Comparison of ENCODE assay signal across 20 mouse cellular contexts in the genomic region with DNA sequence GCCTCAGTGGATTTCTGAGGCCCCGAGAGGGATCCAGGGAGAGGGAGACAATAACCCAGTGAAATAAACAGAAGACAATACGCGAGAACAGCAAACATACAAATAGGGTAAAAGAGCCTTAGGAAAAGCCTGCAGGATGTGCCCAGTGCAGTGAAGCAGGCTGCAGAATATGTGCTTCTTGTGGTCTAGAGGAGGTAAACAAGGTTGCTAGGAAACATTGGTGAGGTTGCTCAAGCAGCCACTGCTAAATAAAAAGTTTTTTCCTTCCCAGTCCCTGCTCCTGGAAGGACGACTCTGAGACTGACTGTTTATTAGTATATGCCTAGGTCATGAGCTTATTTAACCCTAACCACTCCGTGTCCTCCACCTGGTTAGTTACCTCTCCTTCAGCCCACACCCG.
A peak's percentile ranks its signal among the peaks of the same experiment; 100 is the strongest.
DNase-seq lines count a peak whose midpoint lies in the region; ATAC-seq lines count a peak whose summit lies in the region.
"Had no signal": no experiment of that assay in that cellular context is flagged by ENCODE, and none has a peak within 500 bp of the region (broad histone marks: within the 10 kb centered on the region; RNA-seq: fewer than 3 reads in every experiment).

No protein-coding gene starts in this region.

- no peak for ATAC-seq in hindbrain, embryonic 13.5 days (ENCODE audit: low FRiP score)
- ATAC-seq in hindbrain, embryonic 14.5 days (ENCODE audit: low FRiP score), result no peak
- ATAC-seq in midbrain, embryonic 11.5 days (ENCODE audit: low FRiP score), result no peak
- no peak for ATAC-seq in midbrain, embryonic 14.5 days (ENCODE audit: low FRiP score, low TSS enrichment)
- no peak for ATAC-seq in neural tube, embryonic 14.5 days (ENCODE audit: low read depth)
- ATAC-seq: intestine, postnatal 0 days had no signal

- H3K27ac ChIP-seq in hindbrain, embryonic 13.5 days, result 0 out of 2 replicates have a peak overlapping the region, but pooled peaks have one; percentile 13
- H3K27ac ChIP-seq in hindbrain, embryonic 14.5 days, result no peak overlapping the region
- H3K27ac ChIP-seq in midbrain, embryonic 11.5 days (ENCODE audit: low read depth, low read length), result no peak overlapping the region
- H3K27ac ChIP-seq in midbrain, embryonic 14.5 days (replicated peaks; ENCODE audit: low read depth, low read length), result no peak overlapping the region
- 0 out of 2 replicates have a peak overlapping the region, but pooled peaks have one; percentile 34 for H3K27ac ChIP-seq in neural tube, embryonic 14.5 days (ENCODE audit: low read depth, low read length)
- H3K27ac ChIP-seq: embryonic facial prominence, embryonic 15.5 days; kidney, embryonic 15.5 days; limb, embryonic 15.5 days; liver, embryonic 15.5 days had no signal

- DNase-seq in hindbrain, embryonic 14.5 days (ENCODE audit: low spot score), result no peak
- peak; percentile 81 for DNase-seq in midbrain, embryonic 11.5 days (ENCODE audit: low spot score, missing footprints)
- DNase-seq in midbrain, embryonic 14.5 days, result no peak
- DNase-seq in brain, adult 2 months (ENCODE audit: low read depth, low spot score), result peak; percentile 43
- no peak for DNase-seq in left cerebral cortex, postnatal 25 days (ENCODE audit: low spot score in 2 of 2)
- DNase-seq: adrenal gland, postnatal 25 days; B cell, adult 2 months; cerebellum, adult 18-20 months; cerebellum, postnatal 36 days; heart, adult 11 months; kidney, postnatal 4 days; lung, postnatal 14 days had no signal

- no peak overlapping the region for H3K4me3 ChIP-seq in hindbrain, embryonic 13.5 days
- H3K4me3 ChIP-seq in hindbrain, embryonic 14.5 days (replicated peaks; ENCODE audit: low read length), result no peak overlapping the region
- H3K4me3 ChIP-seq in midbrain, embryonic 11.5 days (ENCODE audit: low read depth, low read length), result no peak overlapping the region
- no peak overlapping the region for H3K4me3 ChIP-seq in midbrain, embryonic 14.5 days (replicated peaks; ENCODE audit: low read depth, low read length)
- H3K4me3 ChIP-seq in neural tube, embryonic 14.5 days (ENCODE audit: low read depth, low read length), result no peak overlapping the region
- H3K4me3 ChIP-seq: embryonic facial prominence, embryonic 15.5 days; kidney, embryonic 15.5 days; limb, embryonic 15.5 days; liver, embryonic 15.5 days; myocyte had no signal

- WGBS in hindbrain, embryonic 13.5 days, result 65% methylated on average over 6 of the region's 6 CpGs
- WGBS in hindbrain, embryonic 14.5 days, result 65% methylated on average over 6 of the region's 6 CpGs
- 69% methylated on average over 6 of the region's 6 CpGs for whole genome bisulfite sequencing in midbrain, embryonic 11.5 days
- 70% methylated on average over 6 of the region's 6 CpGs for WGBS in midbrain, embryonic 14.5 days
- WGBS in neural tube, embryonic 14.5 days, result 60% methylated on average over 6 of the region's 6 CpGs

- no peak overlapping the region for H3K4me2 ChIP-seq in hindbrain, embryonic 13.5 days
- H3K4me2 ChIP-seq in hindbrain, embryonic 14.5 days (replicated peaks), result no peak overlapping the region
- H3K4me2 ChIP-seq in midbrain, embryonic 11.5 days, result no peak overlapping the region
- no peak overlapping the region for H3K4me2 ChIP-seq in midbrain, embryonic 14.5 days (ENCODE audit: low read length)
- H3K4me2 ChIP-seq in neural tube, embryonic 14.5 days (ENCODE audit: low read depth, low read length), result no peak overlapping the region
- H3K4me2 ChIP-seq: embryonic facial prominence, embryonic 15.5 days; kidney, embryonic 15.5 days; limb, embryonic 15.5 days; liver, embryonic 15.5 days had no signal

- H3K27me3 ChIP-seq in hindbrain, embryonic 13.5 days, result 0 out of 2 replicates have a peak, but pooled peaks cover 3% of the 10 kb centered on the region
- no peaks in the 10 kb centered on the region for H3K27me3 ChIP-seq in hindbrain, embryonic 14.5 days (ENCODE audit: control insufficient read depth, insufficient read depth, low read length)
- H3K27me3 ChIP-seq in midbrain, embryonic 11.5 days (ENCODE audit: control insufficient read depth, insufficient read depth, low read length), result no peaks in the 10 kb centered on the region
- H3K27me3 ChIP-seq in midbrain, embryonic 14.5 days (ENCODE audit: control insufficient read depth, insufficient read depth, low read length), result no peaks in the 10 kb centered on the region
- no peaks in the 10 kb centered on the region for H3K27me3 ChIP-seq in neural tube, embryonic 14.5 days (ENCODE audit: control insufficient read depth, insufficient read depth, low read length)
- H3K27me3 ChIP-seq: embryonic facial prominence, embryonic 15.5 days; kidney, embryonic 15.5 days; limb, embryonic 15.5 days; liver, embryonic 15.5 days had no signal

- no peaks in the 10 kb centered on the region for H3K9me3 ChIP-seq in hindbrain, embryonic 13.5 days
- H3K9me3 ChIP-seq in hindbrain, embryonic 14.5 days (ENCODE audit: control insufficient read depth, low read length), result no peaks in the 10 kb centered on the region
- no peaks in the 10 kb centered on the region for H3K9me3 ChIP-seq in midbrain, embryonic 11.5 days (ENCODE audit: control insufficient read depth, low read length)
- no peaks in the 10 kb centered on the region for H3K9me3 ChIP-seq in midbrain, embryonic 14.5 days (ENCODE audit: control insufficient read depth, low read length)
- H3K9me3 ChIP-seq in neural tube, embryonic 14.5 days (ENCODE audit: control insufficient read depth, low read length), result no peaks in the 10 kb centered on the region; the same call in 1 of the 2 replicates
- H3K9me3 ChIP-seq: kidney, embryonic 15.5 days; limb, embryonic 15.5 days; liver, embryonic 15.5 days had no signal

- no peaks in the 10 kb centered on the region for H3K36me3 ChIP-seq in hindbrain, embryonic 13.5 days
- no peaks in the 10 kb centered on the region for H3K36me3 ChIP-seq in hindbrain, embryonic 14.5 days (replicated peaks; ENCODE audit: control insufficient read depth, insufficient read depth)
- H3K36me3 ChIP-seq in midbrain, embryonic 11.5 days (ENCODE audit: control insufficient read depth, insufficient read depth, low read length), result no peaks in the 10 kb centered on the region
- no peaks in the 10 kb centered on the region for H3K36me3 ChIP-seq in midbrain, embryonic 14.5 days (ENCODE audit: control insufficient read depth, insufficient read depth, low read length)
- no peaks in the 10 kb centered on the region for H3K36me3 ChIP-seq in neural tube, embryonic 14.5 days (ENCODE audit: control insufficient read depth, insufficient read depth, low read length)
- H3K36me3 ChIP-seq: embryonic facial prominence, embryonic 15.5 days; kidney, embryonic 15.5 days; limb, embryonic 15.5 days; liver, embryonic 15.5 days had no signal

- intact Hi-C loops in left cerebral cortex, postnatal 25 days (cut with DNase I), result no loop called here

- peaks cover 36% of the 10 kb centered on the region for H3K4me1 ChIP-seq in hindbrain, embryonic 13.5 days (replicated peaks)
- no peaks in the 10 kb centered on the region; the same call in 1 of the 2 replicates for H3K4me1 ChIP-seq in hindbrain, embryonic 14.5 days (replicated peaks; ENCODE audit: control insufficient read depth, insufficient read depth, low read length)
- no peaks in the 10 kb centered on the region for H3K4me1 ChIP-seq in midbrain, embryonic 11.5 days (ENCODE audit: control insufficient read depth, insufficient read depth, low read length)
- H3K4me1 ChIP-seq in midbrain, embryonic 14.5 days (ENCODE audit: control insufficient read depth, insufficient read depth, low read length), result 0 out of 2 replicates have a peak, but pooled peaks cover 3% of the 10 kb centered on the region
- H3K4me1 ChIP-seq in neural tube, embryonic 14.5 days (ENCODE audit: control insufficient read depth, insufficient read depth, low read length), result no peaks in the 10 kb centered on the region; the same call in 1 of the 2 replicates
- H3K4me1 ChIP-seq: liver, embryonic 15.5 days had no signal

- H3K9ac ChIP-seq in hindbrain, embryonic 13.5 days, result no peak overlapping the region
- H3K9ac ChIP-seq in hindbrain, embryonic 14.5 days, result no peak overlapping the region
- H3K9ac ChIP-seq in midbrain, embryonic 11.5 days (ENCODE audit: low read length), result no peak overlapping the region
- H3K9ac ChIP-seq in midbrain, embryonic 14.5 days (replicated peaks; ENCODE audit: low read length), result no peak overlapping the region
- no peak overlapping the region for H3K9ac ChIP-seq in neural tube, embryonic 14.5 days (replicated peaks; ENCODE audit: low read depth, low read length)
- H3K9ac ChIP-seq: embryonic facial prominence, embryonic 15.5 days; kidney, embryonic 15.5 days; limb, embryonic 15.5 days; liver, embryonic 15.5 days had no signal

Comparison
In these comparisons a context has a peak if more than half of its experiments do, and no peak if none do; other contexts are left out.
1. H3K27ac ChIP-seq: peak in hindbrain, embryonic 13.5 days (single experiment) and neural tube, embryonic 14.5 days (single experiment); none in hindbrain, embryonic 14.5 days (single experiment), midbrain, embryonic 11.5 days (single experiment) and midbrain, embryonic 14.5 days (single experiment).
2. DNase-seq: peak in midbrain, embryonic 11.5 days (single experiment) and brain, adult 2 months (single experiment); none in hindbrain, embryonic 14.5 days (single experiment), midbrain, embryonic 14.5 days (single experiment) and left cerebral cortex, postnatal 25 days (0 of 2).